Comparison of ENCODE assay signal across 12 mouse cellular contexts in the genomic region with DNA sequence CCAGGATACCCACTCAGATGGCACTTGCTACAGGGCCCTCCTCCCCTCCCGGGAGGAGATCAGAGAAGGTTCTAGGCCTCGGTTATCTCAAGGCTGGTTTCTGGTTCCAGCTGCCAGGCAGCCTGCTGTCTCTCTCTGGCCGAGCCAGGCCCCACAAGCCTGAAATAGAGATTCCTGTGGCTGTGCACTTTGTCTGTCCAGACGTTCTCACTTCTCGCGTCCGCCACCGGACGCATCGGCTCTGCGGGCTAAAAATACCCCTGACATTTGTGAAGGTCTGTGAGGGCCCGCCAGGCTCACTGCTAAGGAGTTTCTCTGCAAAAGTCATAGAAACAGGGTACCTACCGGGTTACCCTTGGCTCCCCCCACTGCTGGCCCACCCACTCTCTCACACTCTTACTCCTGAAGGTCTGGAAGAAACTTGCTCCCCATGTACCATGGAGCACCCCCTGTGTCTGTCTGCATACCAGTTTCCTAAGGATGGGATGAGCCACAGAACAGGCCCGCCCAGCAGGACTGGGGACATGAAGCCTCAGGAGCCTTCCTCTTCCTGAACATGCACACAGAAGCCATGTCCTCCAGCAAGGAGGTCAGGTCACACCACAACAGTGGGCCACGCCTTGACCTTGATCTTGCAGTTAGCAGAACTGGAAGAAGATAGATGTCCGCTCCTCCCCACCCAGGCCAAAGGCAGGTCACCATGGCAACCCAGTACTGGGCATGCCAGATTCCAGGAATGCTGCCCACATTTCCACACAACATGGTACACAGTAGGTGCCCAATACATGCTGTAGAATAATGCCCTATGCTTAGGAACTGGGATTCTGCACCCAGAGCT. TPM values are rescaled to one million over a fixed set of nuclear protein-coding genes. Genes with fewer than 3 reads are reported as not detected.
DNase-seq lines count a peak whose midpoint lies in the region; ATAC-seq lines count a peak whose summit lies in the region.
"Had no signal": no experiment of that assay in that cellular context is flagged by ENCODE, and none has a peak within 500 bp of the region (broad histone marks: within the 10 kb centered on the region; RNA-seq: fewer than 3 reads in every experiment).

No protein-coding gene starts in this region.

- H3K9ac ChIP-seq in kidney, embryonic 14.5 days (ENCODE audit: low read depth, low read length): no peak overlapping the region
- H3K9ac ChIP-seq: midbrain, embryonic 12.5 days; neural tube, embryonic 15.5 days had no signal

- no peaks in the 10 kb centered on the region for H3K27me3 ChIP-seq in kidney, embryonic 14.5 days (ENCODE audit: control insufficient read depth, insufficient read depth, low read length)
- H3K27me3 ChIP-seq: midbrain, embryonic 12.5 days; neural tube, embryonic 15.5 days had no signal

- no peak overlapping the region for H3K27ac ChIP-seq in kidney, embryonic 14.5 days (ENCODE audit: low read depth, low read length)
- H3K27ac ChIP-seq: midbrain, embryonic 12.5 days; neural tube, embryonic 15.5 days had no signal

- peak; percentile 42 for DNase-seq in kidney, postnatal 10 days
- peak; percentile 58 for DNase-seq in adrenal gland, adult 8-10 months
- peak; percentile 76 for DNase-seq in gastrocnemius, postnatal 25 days
- peak; percentile 46 to 51 for DNase-seq in heart, postnatal 14 days
- DNase-seq in layer of hippocampus, postnatal 14 days (ENCODE audit: low spot score in 2 of 2): no peak
- no peak for DNase-seq in cerebellum, adult 11-12 months
- DNase-seq in lung, postnatal 25 days (ENCODE audit: low spot score): no peak
- DNase-seq: thymus, postnatal 25 days had no signal

- peaks cover under 1% of the 10 kb centered on the region; the same call in 1 of the 2 replicates for H3K4me1 ChIP-seq in kidney, embryonic 14.5 days (ENCODE audit: control insufficient read depth, insufficient read depth, low read length)
- H3K4me1 ChIP-seq: midbrain, embryonic 12.5 days; neural tube, embryonic 15.5 days had no signal

- H3K4me3 ChIP-seq in kidney, embryonic 14.5 days (ENCODE audit: low read length): no peak overlapping the region
- H3K4me3 ChIP-seq: midbrain, embryonic 12.5 days; neural tube, embryonic 15.5 days had no signal

- no peaks in the 10 kb centered on the region for H3K9me3 ChIP-seq in kidney, embryonic 14.5 days (ENCODE audit: control insufficient read depth, low read length)
- H3K9me3 ChIP-seq: midbrain, embryonic 12.5 days; neural tube, embryonic 15.5 days had no signal

- H3K36me3 ChIP-seq in kidney, embryonic 14.5 days (ENCODE audit: control insufficient read depth, insufficient read depth, low read length): no peaks in the 10 kb centered on the region
- H3K36me3 ChIP-seq: midbrain, embryonic 12.5 days; neural tube, embryonic 15.5 days had no signal

- WGBS in kidney, embryonic 14.5 days: 82% methylated on average over 16 of the region's 16 CpGs

- intact Hi-C loops in heart, postnatal 14 days (cut with DNase I): no loop called here

- ATAC-seq in kidney, embryonic 14.5 days (ENCODE audit: low FRiP score, low TSS enrichment): no peak

- H3K4me2 ChIP-seq in kidney, embryonic 14.5 days (replicated peaks; ENCODE audit: low read depth, low read length): no peak overlapping the region
- H3K4me2 ChIP-seq: midbrain, embryonic 12.5 days; neural tube, embryonic 15.5 days had no signal

RNA-seq across cellular contexts. Expression of a gene that starts 21.3 kb away (rescaled TPM):
- polyA plus RNA-seq in kidney, embryonic 14.5 days (2014; fragmentation: Nextera tagmentation; extraction: Ambion mirVana): 12.9 and 15.1 TPM in 2 replicates
- total RNA-seq in adrenal gland, adult 8-10 months (2022): 10 to 100 TPM; 25.7 to 41.7 (median 33.2) TPM
- 1 to 10 TPM; 1.8 to 6.9 TPM for total RNA-seq in gastrocnemius, postnatal 25 days (2021)
- 10 to 100 TPM; 24.8 to 27.0 TPM for total RNA-seq in heart, postnatal 14 days (2021)
- total RNA-seq in layer of hippocampus, postnatal 14 days (2021): 10 to 100 TPM; 36.4 to 39.4 TPM

RNA-seq across cellular contexts. Expression of a gene that starts 29.6 kb away (rescaled TPM):
- 1.6 TPM in 1 of 2 replicates, not detected in the other for polyA plus RNA-seq in kidney, embryonic 14.5 days (2014; fragmentation: Nextera tagmentation; extraction: Ambion mirVana)
- not detected for total RNA-seq in adrenal gland, adult 8-10 months (2022)
- 1,000 to 10,000 TPM in 1 of 2 experiments, 100 to 1,000 TPM in 1; 354 to 1,320 TPM for total RNA-seq in gastrocnemius, postnatal 25 days (2021)
- total RNA-seq in heart, postnatal 14 days (2021): over 10,000 TPM; 16,479 to 17,190 TPM
- 1 to 10 TPM; 1.6 TPM for total RNA-seq in layer of hippocampus, postnatal 14 days (2021)
- total RNA-seq: CH12.LX had no signal

Comparison
In these comparisons a context has a peak if more than half of its experiments do, and no peak if none do; other contexts are left out.
1. DNase-seq: peak in kidney, postnatal 10 days (single experiment), adrenal gland, adult 8-10 months (single experiment), gastrocnemius, postnatal 25 days (single experiment) and heart, postnatal 14 days (2 of 2); none in layer of hippocampus, postnatal 14 days (0 of 2), cerebellum, adult 11-12 months (single experiment) and lung, postnatal 25 days (single experiment).
2. RNA of a gene that starts 29.6 kb away (total RNA-seq): 16,479 to 17,190 TPM in heart, postnatal 14 days and 354 to 1,320 TPM in gastrocnemius, postnatal 25 days; 1.6 TPM in layer of hippocampus, postnatal 14 days and not detected in adrenal gland, adult 8-10 months; every median in the first group is over 100 times any median in the second.